Mouse (Mus musculus) intestine, embryonic 16.5 days (tissue): ENCODE measurements around the gene Ccl1. TPM values are rescaled to one million over a fixed set of nuclear protein-coding genes. Genes with fewer than 3 reads are reported as not detected.

ENCODE experiments used
- ATAC-seq: fragments of 200-750 bp; cut with Nextera tagmentation; 2 replicates; pipeline ENCODE4 v1.8.0; 2017; ENCODE audit warnings: moderate TSS enrichment, moderate library complexity
- H3K27ac ChIP-seq: fragments of 300-500 bp; sonication (generic); 2 replicates; pipeline ENCODE4 v1.5.1; 2014; ENCODE audit warnings: mild to moderate bottlenecking, low read length
- H3K27me3 ChIP-seq: fragments of 300-500 bp; sonication (generic); replicated peaks from 2 replicates; pipeline ENCODE4 v1.6.1; 2014; ENCODE audit warnings: low read length, control low read depth, mixed read lengths; ENCODE audit not compliant: control insufficient read depth, insufficient read depth
- H3K36me3 ChIP-seq: fragments of 300-500 bp; sonication (generic); 2 replicates; pipeline ENCODE4 v1.6.1; 2014; ENCODE audit warnings: low read length, control low read depth; ENCODE audit not compliant: control insufficient read depth, insufficient read depth
- H3K4me1 ChIP-seq: fragments of 300-500 bp; sonication (generic); 2 replicates; pipeline ENCODE4 v1.6.1; 2014; ENCODE audit warnings: low read length, control low read depth, mixed read lengths; ENCODE audit not compliant: control insufficient read depth, insufficient read depth
- H3K4me2 ChIP-seq: fragments of 300-500 bp; sonication (generic); 2 replicates; pipeline ENCODE4 v1.6.1; 2014; ENCODE audit warnings: low read depth, low read length, control low read depth
- H3K4me3 ChIP-seq: fragments of 300-500 bp; sonication (generic); 2 replicates; pipeline ENCODE4 v1.5.1; 2014; ENCODE audit warnings: mild to moderate bottlenecking, low read length
- H3K9ac ChIP-seq: fragments of 300-500 bp; sonication (generic); 2 replicates; pipeline ENCODE4 v1.6.1; 2014; ENCODE audit warnings: low read depth, low read length
- H3K9me3 ChIP-seq: fragments of 300-500 bp; sonication (generic); 2 replicates; pipeline ENCODE4 v1.6.1; 2016; ENCODE audit warnings: low read length, control low read depth; ENCODE audit not compliant: control insufficient read depth
- WGBS: fragments of 180-500 bp; shearing (Covaris S2); extraction: QIAGEN DNeasy Blood & Tissue Kit; methylation state at CpG from one replicate; pipeline ENCODE4 v1.1.7; 2014; 5-methylcytosine and 5-hydroxymethylcytosine counted together
- polyA plus RNA-seq: library from polyadenylated mRNA; unstranded; fragments of >200 nt; fragmentation: Nextera tagmentation; extraction: Ambion mirVana; gene quantifications from 2 replicates; pipeline ENCODE4 v1.2.1, GENCODE M21; 2015

Ccl1 gene
- polyA plus RNA-seq, 1 experiment from 2014 or later: not detected

DNA sequence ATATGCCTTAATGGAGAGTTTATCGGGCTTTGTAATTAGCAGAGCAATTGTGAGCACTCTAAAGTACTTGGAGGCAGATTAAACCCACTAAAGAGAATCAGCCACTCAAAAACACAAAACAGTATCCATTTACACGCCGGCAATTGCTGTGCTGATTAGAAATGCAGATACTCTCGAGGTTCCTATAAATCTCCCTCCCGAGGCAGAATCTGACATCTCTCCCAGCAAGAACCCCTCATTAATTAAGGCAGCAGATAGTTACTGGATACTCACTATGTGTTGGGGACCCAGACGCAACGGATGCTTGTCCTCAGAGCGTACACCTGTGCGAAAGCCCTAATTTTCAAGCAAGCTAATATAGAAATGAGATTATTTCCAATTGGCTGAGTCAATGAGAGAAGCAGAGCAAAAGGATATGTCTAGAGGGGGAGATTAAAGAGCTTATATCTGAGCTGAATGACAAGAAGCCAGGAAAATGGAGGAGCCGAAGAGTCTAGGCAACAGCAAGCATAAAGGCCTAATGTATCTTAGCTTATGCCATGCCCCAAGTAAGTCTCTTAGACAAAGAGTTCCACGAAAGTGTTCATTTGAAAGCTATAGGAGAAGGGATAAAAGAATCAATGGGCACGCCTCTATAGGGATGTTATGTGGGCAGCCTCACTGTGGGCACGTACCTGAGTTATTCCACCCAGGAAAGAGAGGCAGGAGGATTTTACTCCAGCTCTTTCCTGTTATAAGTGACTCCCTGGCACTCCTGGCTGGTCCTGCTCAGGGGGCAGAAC, 115.5 kb downstream of the Ccl1 start:
- 74% methylated on average over 13 of the region's 13 CpGs for WGBS
- Histone ChIP-seq H3K4me2 (no peak overlapping the region), H3K27me3 (no peaks in the 10 kb centered on the region)

DNA sequence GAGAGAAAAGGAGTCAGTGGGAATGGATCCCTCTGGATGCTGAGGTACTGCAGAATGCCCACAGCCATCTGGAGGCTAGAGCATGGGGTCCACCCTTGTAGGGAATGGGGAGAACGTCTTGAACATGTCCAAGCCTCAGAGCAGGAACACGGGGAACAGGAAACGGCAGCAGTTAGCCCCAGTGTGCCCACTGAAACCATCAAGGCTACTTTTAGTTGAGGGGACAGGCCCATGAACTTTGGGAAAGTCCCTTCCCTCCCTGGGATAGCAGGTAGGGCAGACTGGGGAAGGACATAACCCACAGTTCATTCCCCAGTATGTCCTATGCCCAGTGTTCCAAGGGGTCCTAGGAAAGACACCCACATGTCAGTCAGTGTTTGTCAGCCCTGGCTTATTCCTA, 119.8 kb downstream of the Ccl1 start:
- no peak overlapping the region for H3K4me3 ChIP-seq
- H3K4me2 ChIP-seq: no peak overlapping the region
- 70% methylated on average over 3 of the region's 3 CpGs for whole genome bisulfite sequencing
- H3K4me1 ChIP-seq: no peaks in the 10 kb centered on the region
- no peaks in the 10 kb centered on the region for H3K36me3 ChIP-seq
- no peak overlapping the region for H3K9ac ChIP-seq
- no peak overlapping the region for H3K27ac ChIP-seq
- no peaks in the 10 kb centered on the region for H3K27me3 ChIP-seq
- no peaks in the 10 kb centered on the region for H3K9me3 ChIP-seq
- no peak for ATAC-seq

More for the DNA sequence above, 115.5 kb downstream of the Ccl1 start:
- Histone ChIP-seq H3K4me1 (no peaks in the 10 kb centered on the region), H3K4me3 (no peak overlapping the region), H3K9me3 (no peaks in the 10 kb centered on the region), H3K36me3 (no peaks in the 10 kb centered on the region), H3K27ac (no peak overlapping the region), H3K9ac (no peak overlapping the region)
- no peak for ATAC-seq

DNA sequence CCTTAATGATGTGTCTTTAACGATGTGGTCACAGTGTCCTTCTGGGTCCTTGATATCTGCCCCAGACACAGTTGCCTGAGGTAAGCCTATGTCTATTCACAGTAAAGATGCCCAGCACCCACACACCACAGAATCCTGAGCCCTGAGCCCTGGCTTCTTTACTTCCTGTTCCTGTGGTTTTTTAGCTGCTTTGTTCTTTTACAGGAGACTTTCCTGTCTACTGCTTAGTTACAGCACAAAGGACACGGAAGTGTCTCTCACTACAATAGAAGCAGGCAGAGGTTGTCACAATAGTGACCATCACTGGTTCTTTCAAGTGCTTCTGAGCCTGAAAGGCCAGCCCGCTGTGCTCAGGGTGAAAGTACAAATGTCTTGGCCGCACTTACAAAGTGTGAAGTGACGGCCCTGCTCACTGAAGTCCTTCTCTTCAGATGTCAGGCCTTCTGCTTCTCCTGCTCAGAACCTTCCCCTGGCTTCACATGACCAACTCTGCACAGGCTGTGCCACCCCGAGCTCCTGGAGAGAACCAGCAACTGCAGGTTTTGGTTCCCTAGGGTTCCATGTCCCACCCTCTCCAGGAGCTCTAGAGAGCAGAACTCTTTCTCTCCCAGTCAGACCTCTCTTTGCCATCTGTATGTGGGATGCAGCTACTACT, 122.1 kb downstream of the Ccl1 start:
- no peak overlapping the region for H3K4me3 ChIP-seq
- H3K36me3 ChIP-seq: no peaks in the 10 kb centered on the region
- H3K9ac ChIP-seq: no peak overlapping the region
- H3K9me3 ChIP-seq: no peaks in the 10 kb centered on the region
- no peaks in the 10 kb centered on the region for H3K4me1 ChIP-seq
- 0 out of 2 replicates have a peak, but pooled peaks cover 2% of the 10 kb centered on the region for H3K27me3 ChIP-seq
- WGBS: 65% methylated on average over 6 of the region's 6 CpGs
- H3K4me2 ChIP-seq: no peak overlapping the region
- no peak overlapping the region for H3K27ac ChIP-seq
- ATAC-seq: no peak

DNA sequence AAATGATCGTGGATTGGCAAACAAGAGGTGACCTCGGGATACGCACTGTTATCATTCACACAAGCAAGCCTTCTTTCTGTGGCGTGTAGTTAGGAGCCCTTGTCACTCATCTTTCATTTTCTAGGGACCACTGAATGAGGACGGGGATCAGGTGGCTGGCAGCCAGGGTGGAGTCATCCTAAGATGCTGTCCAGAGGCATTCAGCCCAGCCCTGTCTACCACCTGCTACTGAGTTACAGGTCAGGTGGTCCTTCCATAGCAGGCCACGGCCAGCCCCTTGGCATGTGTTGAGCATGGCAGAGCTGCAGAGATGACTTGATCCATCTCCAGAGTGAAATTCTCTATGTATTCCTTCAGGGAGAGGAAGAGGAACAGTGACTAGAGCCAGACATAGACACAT, 123.1 kb downstream of the Ccl1 start:
- Histone ChIP-seq H3K9me3 (no peaks in the 10 kb centered on the region), H3K27me3 (0 out of 2 replicates have a peak, but pooled peaks cover 2% of the 10 kb centered on the region), H3K27ac (no peak overlapping the region), H3K4me2 (no peak overlapping the region), H3K4me1 (no peaks in the 10 kb centered on the region), H3K36me3 (no peaks in the 10 kb centered on the region), H3K9ac (no peak overlapping the region), H3K4me3 (no peak overlapping the region)
- no peak for ATAC-seq
- WGBS: 70% methylated on average over 6 of the region's 6 CpGs

DNA sequence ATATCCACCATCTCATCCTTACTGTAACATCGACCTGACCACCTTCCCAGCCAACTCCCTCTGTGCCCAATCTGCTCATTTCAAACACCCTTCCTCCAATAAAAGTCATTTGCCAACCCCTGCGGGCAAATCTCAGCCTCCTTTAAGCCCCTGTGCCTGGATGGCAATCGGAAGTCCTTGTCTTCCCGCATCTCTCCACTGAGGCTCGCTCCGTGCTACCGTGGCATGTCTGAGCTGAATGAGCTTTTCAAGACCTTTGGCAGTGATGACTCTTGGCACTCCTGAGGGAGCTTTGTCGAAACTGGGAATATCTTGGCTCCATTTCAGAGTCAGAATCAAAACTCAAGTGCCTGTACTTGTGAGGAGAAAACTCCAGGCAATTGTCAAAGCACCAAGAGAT, 124.2 kb downstream of the Ccl1 start:
- no peaks in the 10 kb centered on the region for H3K4me1 ChIP-seq
- H3K4me2 ChIP-seq: no peak overlapping the region
- ATAC-seq: no peak
- H3K27me3 ChIP-seq: 0 out of 2 replicates have a peak, but pooled peaks cover 2% of the 10 kb centered on the region
- 78% methylated on average over 8 of the region's 8 CpGs for WGBS
- H3K9me3 ChIP-seq: no peaks in the 10 kb centered on the region
- no peak overlapping the region for H3K27ac ChIP-seq
- no peak overlapping the region for H3K4me3 ChIP-seq
- H3K9ac ChIP-seq: no peak overlapping the region
- H3K36me3 ChIP-seq: no peaks in the 10 kb centered on the region

DNA sequence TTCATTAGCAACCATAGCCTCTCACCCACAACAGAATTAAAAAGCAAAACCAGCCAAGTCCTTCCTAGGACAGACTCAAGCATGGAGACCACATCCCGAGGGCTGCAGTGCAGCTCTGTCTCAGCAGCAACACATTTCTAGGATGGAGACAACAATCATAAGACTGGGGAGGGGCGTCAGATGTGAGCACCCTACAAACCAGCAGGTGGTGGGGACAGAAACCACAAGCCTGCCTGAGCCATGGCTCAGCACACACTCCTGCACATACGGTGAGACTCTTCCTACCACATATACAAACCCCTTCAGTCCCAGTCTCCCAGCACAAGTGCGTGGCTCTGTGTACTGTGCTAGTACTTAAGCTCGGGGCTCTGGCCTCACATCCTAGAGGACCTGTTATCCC, 127.3 kb downstream of the Ccl1 start:
- 64% methylated on average over 5 of the region's 5 CpGs for WGBS
- H3K36me3 ChIP-seq: no peaks in the 10 kb centered on the region
- H3K4me2 ChIP-seq: no peak overlapping the region
- H3K27me3 ChIP-seq: 0 out of 2 replicates have a peak, but pooled peaks cover 2% of the 10 kb centered on the region
- no peaks in the 10 kb centered on the region for H3K9me3 ChIP-seq
- H3K27ac ChIP-seq: no peak overlapping the region
- H3K4me1 ChIP-seq: no peaks in the 10 kb centered on the region
- ATAC-seq: no peak
- H3K9ac ChIP-seq: no peak overlapping the region
- no peak overlapping the region for H3K4me3 ChIP-seq

DNA sequence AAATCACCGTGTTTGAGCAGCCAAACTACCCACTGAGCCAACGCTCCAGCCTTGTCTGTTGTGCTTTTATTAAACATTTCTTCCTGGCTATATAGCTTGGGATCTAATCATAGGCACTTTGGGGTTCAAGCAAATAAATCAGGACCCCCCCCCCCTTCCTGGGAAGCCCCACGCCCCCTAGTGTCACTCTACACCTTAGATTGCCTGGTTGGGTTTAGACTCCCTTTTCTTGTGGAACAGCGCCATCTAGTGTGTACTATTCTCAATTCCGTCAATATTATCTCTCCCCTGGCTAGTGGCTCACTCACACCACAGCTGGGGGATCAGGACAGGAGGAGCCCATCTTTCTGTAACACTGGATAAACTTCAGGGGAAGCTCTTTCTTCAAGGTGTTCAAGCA, 127.8 kb downstream of the Ccl1 start:
- no peak for ATAC-seq
- no peak overlapping the region for H3K9ac ChIP-seq
- no peaks in the 10 kb centered on the region for H3K4me1 ChIP-seq
- H3K9me3 ChIP-seq: no peaks in the 10 kb centered on the region
- no peak overlapping the region for H3K4me2 ChIP-seq
- no peak overlapping the region for H3K4me3 ChIP-seq
- no peaks in the 10 kb centered on the region for H3K36me3 ChIP-seq
- no peak overlapping the region for H3K27ac ChIP-seq
- H3K27me3 ChIP-seq: 0 out of 2 replicates have a peak, but pooled peaks cover 2% of the 10 kb centered on the region
- 28% methylated on average over 5 of the region's 5 CpGs for WGBS

DNA sequence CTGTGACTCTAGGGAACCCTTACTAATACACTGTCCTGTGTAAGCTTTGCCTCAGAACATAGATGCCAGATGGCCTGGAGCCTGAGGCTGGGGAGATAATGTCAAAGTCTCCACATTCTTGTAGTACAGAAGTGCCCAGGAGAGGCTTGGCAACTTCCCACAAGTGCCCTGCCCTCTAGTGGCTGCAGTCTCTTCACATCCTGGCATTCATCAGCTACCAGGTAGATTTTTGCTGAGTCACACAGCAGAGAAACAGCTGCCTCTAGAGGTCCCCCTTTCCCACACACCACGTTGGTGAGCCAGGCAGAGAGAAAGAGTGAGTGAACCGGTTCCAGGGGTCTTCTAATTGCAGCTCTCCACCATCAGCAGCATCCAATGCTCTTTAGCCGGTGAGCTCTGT, 130.7 kb downstream of the Ccl1 start:
- Histone ChIP-seq H3K9me3 (no peaks in the 10 kb centered on the region), H3K36me3 (no peaks in the 10 kb centered on the region), H3K27me3 (no peaks in the 10 kb centered on the region), H3K9ac (no peak overlapping the region), H3K4me2 (no peak overlapping the region), H3K4me3 (no peak overlapping the region), H3K27ac (no peak overlapping the region), H3K4me1 (no peaks in the 10 kb centered on the region)
- no peak for ATAC-seq
- 21% methylated on average over 3 of the region's 3 CpGs for WGBS

DNA sequence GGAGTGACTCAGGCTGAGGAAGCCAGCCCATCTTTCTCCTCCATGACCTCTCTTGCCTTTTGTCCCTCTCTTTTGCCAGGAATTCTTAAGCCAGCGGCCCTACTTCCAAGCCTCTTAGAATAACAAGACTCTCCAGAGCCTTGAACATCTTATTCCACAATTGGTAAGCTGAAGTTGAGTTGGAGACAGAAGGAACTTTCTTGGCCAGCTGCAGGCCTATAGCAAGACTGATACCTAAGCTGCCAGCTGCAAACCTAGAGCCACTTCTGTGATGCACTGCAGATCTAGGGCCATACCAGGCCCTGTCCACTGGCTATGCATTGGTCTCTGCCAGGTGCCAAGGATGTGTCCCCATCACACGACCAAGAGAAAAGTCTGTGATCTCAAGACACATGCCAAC, 132.0 kb downstream of the Ccl1 start:
- Histone ChIP-seq H3K4me3 (no peak overlapping the region), H3K4me2 (no peak overlapping the region), H3K36me3 (no peaks in the 10 kb centered on the region), H3K4me1 (no peaks in the 10 kb centered on the region), H3K27me3 (no peaks in the 10 kb centered on the region), H3K9ac (no peak overlapping the region), H3K27ac (no peak overlapping the region), H3K9me3 (no peaks in the 10 kb centered on the region)
- ATAC-seq: no peak
- 91% methylated on average over 2 of the region's 2 CpGs for WGBS
